Mouse (Mus musculus): ENCODE data around the gene Fam196b. TPM values are rescaled to one million over a fixed set of nuclear protein-coding genes. Genes with fewer than 3 reads are reported as not detected.

Fam196b gene
- polyA plus RNA-seq, 1 experiment from 2014 or later: 6.4 TPM

- no peak overlapping the region for H3K4me2 ChIP-seq
- H3K27ac ChIP-seq: no peak overlapping the region
- ATAC-seq (replicated peaks): no peak
- peaks cover 15% of the 10 kb centered on the region for H3K4me1 ChIP-seq
- no peaks in the 10 kb centered on the region for H3K27me3 ChIP-seq (replicated peaks)
- no peak overlapping the region for H3K9ac ChIP-seq
- H3K36me3 ChIP-seq (replicated peaks): no peaks in the 10 kb centered on the region
- WGBS: 60% methylated on average over 6 of the region's 6 CpGs
- no peak overlapping the region for H3K4me3 ChIP-seq
- H3K9me3 ChIP-seq: no peaks in the 10 kb centered on the region
Measured at GRCm38 (mm10) chr11:34421061-34421460, 106.4 kb downstream of the Fam196b start.

DNA sequence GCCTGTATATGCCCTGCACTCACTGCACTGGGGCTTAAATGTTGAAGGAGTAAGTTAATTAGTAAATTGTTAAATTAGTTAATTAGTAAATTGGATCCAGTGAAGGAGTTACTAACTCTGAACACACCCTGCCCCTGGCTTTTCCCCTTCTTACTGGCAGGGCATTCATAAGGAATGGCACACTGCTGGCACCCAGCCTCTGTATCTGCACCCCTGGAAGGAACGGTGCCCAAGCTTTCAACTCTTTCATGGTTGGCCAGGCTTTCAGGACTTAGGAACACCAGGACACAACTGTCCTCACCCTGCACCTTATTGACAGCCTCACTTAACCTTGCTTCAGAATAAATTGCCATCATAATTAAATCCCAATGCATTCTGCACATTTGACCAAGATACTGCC lies 109.9 kb downstream of the Fam196b start:
- ATAC-seq (replicated peaks): no peak
- Histone ChIP-seq H3K4me1 (no peaks in the 10 kb centered on the region), H3K36me3 (replicated peaks) (no peaks in the 10 kb centered on the region), H3K4me3 (no peak overlapping the region), H3K9ac (no peak overlapping the region), H3K4me2 (no peak overlapping the region), H3K27me3 (replicated peaks) (no peaks in the 10 kb centered on the region), H3K27ac (no peak overlapping the region), H3K9me3 (no peaks in the 10 kb centered on the region)
- 82% methylated on average over 1 of the region's 1 CpGs for WGBS

GRCm38 (mm10) chr11:34427212-34427611 lies 112.6 kb downstream of the Fam196b start:
- Histone ChIP-seq H3K4me3 (no peak overlapping the region), H3K36me3 (replicated peaks) (no peaks in the 10 kb centered on the region)

GRCm38 (mm10) chr11:34430940-34431339 lies 116.3 kb downstream of the Fam196b start:
- WGBS: 85% methylated on average over 4 of the region's 4 CpGs

More at GRCm38 (mm10) chr11:34427212-34427611, 112.6 kb downstream of the Fam196b start:
- no peak overlapping the region for H3K9ac ChIP-seq
- H3K27me3 ChIP-seq (replicated peaks): no peaks in the 10 kb centered on the region
- 92% methylated on average over 5 of the region's 5 CpGs for WGBS
- no peaks in the 10 kb centered on the region for H3K9me3 ChIP-seq
- H3K27ac ChIP-seq: no peak overlapping the region
- no peak for ATAC-seq (replicated peaks)
- no peaks in the 10 kb centered on the region for H3K4me1 ChIP-seq
- H3K4me2 ChIP-seq: no peak overlapping the region

GRCm38 (mm10) chr11:34431371-34431770 lies 116.7 kb downstream of the Fam196b start:
- ATAC-seq (replicated peaks): no peak
- Histone ChIP-seq H3K9ac (no peak overlapping the region), H3K4me1 (no peaks in the 10 kb centered on the region), H3K36me3 (replicated peaks) (no peaks in the 10 kb centered on the region), H3K9me3 (no peaks in the 10 kb centered on the region), H3K27ac (no peak overlapping the region), H3K4me3 (no peak overlapping the region), H3K27me3 (replicated peaks) (no peaks in the 10 kb centered on the region), H3K4me2 (no peak overlapping the region)
- WGBS: 79% methylated on average over 5 of the region's 5 CpGs

More at GRCm38 (mm10) chr11:34430940-34431339, 116.3 kb downstream of the Fam196b start:
- no peak for ATAC-seq (replicated peaks)
- H3K36me3 ChIP-seq (replicated peaks): no peaks in the 10 kb centered on the region
- no peaks in the 10 kb centered on the region for H3K9me3 ChIP-seq
- no peak overlapping the region for H3K27ac ChIP-seq
- no peak overlapping the region for H3K4me2 ChIP-seq
- no peaks in the 10 kb centered on the region for H3K4me1 ChIP-seq
- H3K9ac ChIP-seq: no peak overlapping the region
- H3K4me3 ChIP-seq: no peak overlapping the region
- no peaks in the 10 kb centered on the region for H3K27me3 ChIP-seq (replicated peaks)

- H3K9me3 ChIP-seq: no peaks in the 10 kb centered on the region
- ATAC-seq (replicated peaks): no peak
- H3K27me3 ChIP-seq (replicated peaks): no peaks in the 10 kb centered on the region
- WGBS: 89% methylated on average over 2 of the region's 2 CpGs
- no peak overlapping the region for H3K4me3 ChIP-seq
- H3K27ac ChIP-seq: no peak overlapping the region
- no peaks in the 10 kb centered on the region for H3K36me3 ChIP-seq (replicated peaks)
- H3K4me2 ChIP-seq: no peak overlapping the region
- no peaks in the 10 kb centered on the region for H3K4me1 ChIP-seq
- no peak overlapping the region for H3K9ac ChIP-seq
Measured at GRCm38 (mm10) chr11:34431978-34432377, 117.4 kb downstream of the Fam196b start.

GRCm38 (mm10) chr11:34437446-34437845 lies 122.8 kb downstream of the Fam196b start:
- Histone ChIP-seq H3K9me3 (no peaks in the 10 kb centered on the region), H3K4me3 (no peak overlapping the region), H3K27ac (no peak overlapping the region), H3K4me1 (no peaks in the 10 kb centered on the region), H3K27me3 (replicated peaks) (no peaks in the 10 kb centered on the region), H3K9ac (no peak overlapping the region), H3K36me3 (replicated peaks) (no peaks in the 10 kb centered on the region), H3K4me2 (no peak overlapping the region)
- 74% methylated on average over 1 of the region's 1 CpGs for WGBS
- ATAC-seq (replicated peaks): no peak

GRCm38 (mm10) chr11:34438429-34438828 lies 123.8 kb downstream of the Fam196b start:
- Histone ChIP-seq H3K4me1 (no peaks in the 10 kb centered on the region), H3K9ac (no peak overlapping the region), H3K27me3 (replicated peaks) (no peaks in the 10 kb centered on the region), H3K36me3 (replicated peaks) (no peaks in the 10 kb centered on the region), H3K9me3 (no peaks in the 10 kb centered on the region), H3K4me2 (no peak overlapping the region), H3K4me3 (no peak overlapping the region), H3K27ac (no peak overlapping the region)
- no peak for ATAC-seq (replicated peaks)
- WGBS: 74% methylated on average over 2 of the region's 2 CpGs

DNA sequence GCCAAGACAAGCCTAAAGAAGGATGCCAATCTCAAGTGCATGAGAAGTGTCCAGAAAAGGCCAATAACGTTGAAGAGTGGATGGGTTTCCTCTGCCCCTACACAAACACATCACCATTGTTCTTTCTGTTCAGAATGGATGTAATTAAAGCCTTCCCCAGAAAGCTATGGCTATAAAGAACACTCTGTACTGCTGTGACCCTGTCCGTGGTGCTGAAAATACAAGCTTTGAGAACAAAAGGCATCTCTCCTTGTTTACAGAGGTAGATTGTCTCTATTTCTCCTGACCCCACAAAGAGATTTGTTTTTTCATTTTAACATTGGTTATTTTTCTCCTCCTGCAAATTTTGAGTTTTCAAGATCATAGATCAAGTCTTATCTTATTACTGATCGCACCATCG lies 133.3 kb downstream of the Fam196b start:
- H3K9ac ChIP-seq: no peak overlapping the region
- no peak overlapping the region for H3K4me2 ChIP-seq
- H3K27me3 ChIP-seq (replicated peaks): no peaks in the 10 kb centered on the region
- no peaks in the 10 kb centered on the region for H3K9me3 ChIP-seq
- WGBS: 47% methylated on average over 4 of the region's 4 CpGs
- no peaks in the 10 kb centered on the region for H3K36me3 ChIP-seq (replicated peaks)
- no peak overlapping the region for H3K4me3 ChIP-seq
- H3K4me1 ChIP-seq: no peaks in the 10 kb centered on the region
- no peak overlapping the region for H3K27ac ChIP-seq
- no peak for ATAC-seq (replicated peaks)

- H3K27me3 ChIP-seq (replicated peaks): no peaks in the 10 kb centered on the region
- H3K4me3 ChIP-seq: no peak overlapping the region
- 70% methylated on average over 4 of the region's 4 CpGs for WGBS
- no peak overlapping the region for H3K9ac ChIP-seq
- no peaks in the 10 kb centered on the region for H3K4me1 ChIP-seq
- peak; percentile 62 for ATAC-seq (replicated peaks)
- no peak overlapping the region for H3K4me2 ChIP-seq
- H3K27ac ChIP-seq: no peak overlapping the region
- no peaks in the 10 kb centered on the region for H3K36me3 ChIP-seq (replicated peaks)
- H3K9me3 ChIP-seq: no peaks in the 10 kb centered on the region
Measured at GRCm38 (mm10) chr11:34449944-34450343, 135.3 kb downstream of the Fam196b start.

DNA sequence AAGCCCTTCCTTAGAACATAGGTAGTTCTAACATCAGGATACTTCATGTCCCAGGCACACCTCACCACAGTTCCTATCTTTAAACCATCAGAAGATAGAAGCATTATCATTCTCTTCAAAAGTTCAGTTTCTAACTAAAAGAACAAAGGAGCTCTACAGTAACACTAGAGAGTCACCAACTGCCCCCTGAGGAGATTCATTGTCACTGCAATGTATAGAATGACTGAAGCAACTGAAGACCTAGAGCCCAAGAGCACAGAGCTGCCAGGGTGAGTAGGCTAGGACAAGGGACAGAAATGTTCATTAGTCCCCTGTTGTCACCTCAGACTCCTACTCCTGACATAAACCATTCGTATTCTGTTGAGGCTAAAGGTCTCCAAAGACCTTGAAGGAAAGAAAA lies 152.4 kb downstream of the Fam196b start:
- H3K4me3 ChIP-seq: no peak overlapping the region
- 56% methylated on average over 1 of the region's 1 CpGs for WGBS
- no peak overlapping the region for H3K4me2 ChIP-seq

DNA sequence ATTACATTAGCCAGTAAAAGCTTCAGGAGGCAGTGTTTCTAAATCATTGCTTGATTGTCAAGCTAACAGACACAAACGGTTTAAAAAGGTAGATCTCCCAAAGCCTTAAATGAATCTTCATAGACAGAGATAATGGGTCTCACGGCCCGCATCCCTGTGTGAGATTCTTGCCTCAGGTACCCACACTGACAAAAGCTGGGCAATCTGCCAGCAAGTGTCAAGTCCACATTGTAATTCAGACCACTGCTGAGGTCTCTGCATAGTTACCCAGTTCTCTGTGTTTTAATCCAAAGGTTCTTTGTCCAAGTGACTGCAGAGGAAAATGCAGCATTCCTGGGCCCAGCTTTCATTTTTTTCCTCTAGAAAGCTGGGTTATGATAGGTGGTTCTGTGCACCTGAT lies 153.9 kb downstream of the Fam196b start:
- H3K9me3 ChIP-seq: no peaks in the 10 kb centered on the region
- no peak overlapping the region for H3K9ac ChIP-seq
- no peak overlapping the region for H3K27ac ChIP-seq
- 0 out of 2 replicates have a peak, but pooled peaks cover 5% of the 10 kb centered on the region for H3K4me1 ChIP-seq
- no peaks in the 10 kb centered on the region for H3K36me3 ChIP-seq (replicated peaks)
- no peak; the same call in 1 of the 2 replicates for ATAC-seq (replicated peaks)
- no peaks in the 10 kb centered on the region for H3K27me3 ChIP-seq (replicated peaks)
- H3K4me3 ChIP-seq: no peak overlapping the region
- 34% methylated on average over 3 of the region's 3 CpGs for WGBS
- no peak overlapping the region for H3K4me2 ChIP-seq

More for the DNA sequence above, 152.4 kb downstream of the Fam196b start:
- no peaks in the 10 kb centered on the region for H3K36me3 ChIP-seq (replicated peaks)
- no peak for ATAC-seq (replicated peaks)
- H3K27ac ChIP-seq: no peak overlapping the region
- H3K9me3 ChIP-seq: no peaks in the 10 kb centered on the region
- H3K9ac ChIP-seq: no peak overlapping the region
- H3K27me3 ChIP-seq (replicated peaks): no peaks in the 10 kb centered on the region
- H3K4me1 ChIP-seq: 0 out of 2 replicates have a peak, but pooled peaks cover 5% of the 10 kb centered on the region

GRCm38 (mm10) chr11:34469792-34470191 lies 155.2 kb downstream of the Fam196b start:
- Histone ChIP-seq H3K4me3 (no peak overlapping the region), H3K27ac (no peak overlapping the region), H3K4me2 (no peak overlapping the region), H3K9ac (no peak overlapping the region), H3K27me3 (replicated peaks) (no peaks in the 10 kb centered on the region), H3K4me1 (0 out of 2 replicates have a peak, but pooled peaks cover 5% of the 10 kb centered on the region), H3K36me3 (replicated peaks) (no peaks in the 10 kb centered on the region), H3K9me3 (no peaks in the 10 kb centered on the region)
- ATAC-seq (replicated peaks): no peak
- 69% methylated on average over 2 of the region's 2 CpGs for WGBS

Measured in midbrain, embryonic 15.5 days (tissue).